Mouse (Mus musculus): ENCODE results near the gene Kdm4b. TPM values are rescaled to one million over a fixed set of nuclear protein-coding genes. Genes with fewer than 3 reads are reported as not detected.

The Kdm4b gene
- polyA plus RNA-seq, 1 experiment: 11.5 TPM

- TF ChIP-seq CTCF (IDR thresholded peaks at IDR 0.05; ENCODE audit: low read depth, low read length) (no peak), POLR2A (IDR thresholded peaks at IDR 0.05; ENCODE audit: insufficient read depth, low read length) (no peak), EP300 (IDR thresholded peaks at IDR 0.05; ENCODE audit: insufficient read depth, low read depth, low read length) (no peak)
- Histone ChIP-seq H3K9ac (ENCODE audit: low read depth, poor library complexity, severe bottlenecking) (no peak overlapping the region), H3K27me3 (ENCODE audit: control insufficient read depth, insufficient read depth, low read length, poor library complexity, severe bottlenecking) (no peaks in the 10 kb centered on the region), H3K36me3 (ENCODE audit: control insufficient read depth, insufficient read depth, low read length, poor library complexity, severe bottlenecking) (no peaks in the 10 kb centered on the region), H3K27ac (ENCODE audit: insufficient read depth, low read length) (no peak overlapping the region), H3K4me3 (ENCODE audit: low read depth, low read length) (no peak overlapping the region), H3K4me1 (ENCODE audit: control insufficient read depth, insufficient read depth, low read length) (no peaks in the 10 kb centered on the region), H3K9me3 (replicated peaks; ENCODE audit: control insufficient read depth, insufficient read depth, low read length, poor library complexity, severe bottlenecking) (no peaks in the 10 kb centered on the region)
Observed at GRCm38 (mm10) chr17:56393889-56394288, 68.0 kb downstream of the Kdm4b start.

- no peaks in the 10 kb centered on the region for H3K4me1 ChIP-seq (ENCODE audit: control insufficient read depth, insufficient read depth, low read length)
- TF ChIP-seq EP300 (IDR thresholded peaks at IDR 0.05; ENCODE audit: insufficient read depth, low read depth, low read length) (no peak), CTCF (IDR thresholded peaks at IDR 0.05; ENCODE audit: low read depth, low read length) (no peak), POLR2A (IDR thresholded peaks at IDR 0.05; ENCODE audit: insufficient read depth, low read length) (no peak)
- no peak overlapping the region for H3K27ac ChIP-seq (ENCODE audit: insufficient read depth, low read length)
- no peak overlapping the region for H3K4me3 ChIP-seq (ENCODE audit: low read depth, low read length)
- no peaks in the 10 kb centered on the region for H3K27me3 ChIP-seq (ENCODE audit: control insufficient read depth, insufficient read depth, low read length, poor library complexity, severe bottlenecking)
- H3K9me3 ChIP-seq (replicated peaks; ENCODE audit: control insufficient read depth, insufficient read depth, low read length, poor library complexity, severe bottlenecking): no peaks in the 10 kb centered on the region
- no peak overlapping the region for H3K9ac ChIP-seq (ENCODE audit: low read depth, poor library complexity, severe bottlenecking)
- H3K36me3 ChIP-seq (ENCODE audit: control insufficient read depth, insufficient read depth, low read length, poor library complexity, severe bottlenecking): no peaks in the 10 kb centered on the region
Observed at GRCm38 (mm10) chr17:56396051-56396450, 70.2 kb downstream of the Kdm4b start.

- no peaks in the 10 kb centered on the region for H3K4me1 ChIP-seq (ENCODE audit: control insufficient read depth, insufficient read depth, low read length)
- H3K27ac ChIP-seq (ENCODE audit: insufficient read depth, low read length): no peak overlapping the region
- TF ChIP-seq CTCF (IDR thresholded peaks at IDR 0.05; ENCODE audit: low read depth, low read length): no peak
- no peak for TF ChIP-seq EP300 (IDR thresholded peaks at IDR 0.05; ENCODE audit: insufficient read depth, low read depth, low read length)
- no peak for TF ChIP-seq POLR2A (IDR thresholded peaks at IDR 0.05; ENCODE audit: insufficient read depth, low read length)
- no peak overlapping the region for H3K9ac ChIP-seq (ENCODE audit: low read depth, poor library complexity, severe bottlenecking)
- H3K9me3 ChIP-seq (replicated peaks; ENCODE audit: control insufficient read depth, insufficient read depth, low read length, poor library complexity, severe bottlenecking): no peaks in the 10 kb centered on the region
- H3K27me3 ChIP-seq (ENCODE audit: control insufficient read depth, insufficient read depth, low read length, poor library complexity, severe bottlenecking): no peaks in the 10 kb centered on the region
- no peak overlapping the region for H3K4me3 ChIP-seq (ENCODE audit: low read depth, low read length)
- H3K36me3 ChIP-seq (ENCODE audit: control insufficient read depth, insufficient read depth, low read length, poor library complexity, severe bottlenecking): no peaks in the 10 kb centered on the region
Observed at GRCm38 (mm10) chr17:56400221-56400620, 74.4 kb downstream of the Kdm4b start.

- Histone ChIP-seq H3K27ac (ENCODE audit: insufficient read depth, low read length) (no peak overlapping the region), H3K4me3 (ENCODE audit: low read depth, low read length) (no peak overlapping the region), H3K4me1 (ENCODE audit: control insufficient read depth, insufficient read depth, low read length) (no peaks in the 10 kb centered on the region), H3K36me3 (ENCODE audit: control insufficient read depth, insufficient read depth, low read length, poor library complexity, severe bottlenecking) (no peaks in the 10 kb centered on the region), H3K9me3 (replicated peaks; ENCODE audit: control insufficient read depth, insufficient read depth, low read length, poor library complexity, severe bottlenecking) (no peaks in the 10 kb centered on the region), H3K27me3 (ENCODE audit: control insufficient read depth, insufficient read depth, low read length, poor library complexity, severe bottlenecking) (no peaks in the 10 kb centered on the region), H3K9ac (ENCODE audit: low read depth, poor library complexity, severe bottlenecking) (no peak overlapping the region)
- TF ChIP-seq EP300 (IDR thresholded peaks at IDR 0.05; ENCODE audit: insufficient read depth, low read depth, low read length): no peak
- no peak for TF ChIP-seq POLR2A (IDR thresholded peaks at IDR 0.05; ENCODE audit: insufficient read depth, low read length)
- TF ChIP-seq CTCF (IDR thresholded peaks at IDR 0.05; ENCODE audit: low read depth, low read length): no peak
Observed at GRCm38 (mm10) chr17:56401051-56401521, 75.2 kb downstream of the Kdm4b start.

GRCm38 (mm10) chr17:56405341-56405740 is 79.5 kb downstream of the Kdm4b start:
- no peak overlapping the region for H3K27ac ChIP-seq (ENCODE audit: insufficient read depth, low read length)
- no peaks in the 10 kb centered on the region for H3K27me3 ChIP-seq (ENCODE audit: control insufficient read depth, insufficient read depth, low read length, poor library complexity, severe bottlenecking)
- no peak for TF ChIP-seq POLR2A (IDR thresholded peaks at IDR 0.05; ENCODE audit: insufficient read depth, low read length)
- no peak for TF ChIP-seq EP300 (IDR thresholded peaks at IDR 0.05; ENCODE audit: insufficient read depth, low read depth, low read length)
- TF ChIP-seq CTCF (IDR thresholded peaks at IDR 0.05; ENCODE audit: low read depth, low read length): no peak
- no peaks in the 10 kb centered on the region for H3K4me1 ChIP-seq (ENCODE audit: control insufficient read depth, insufficient read depth, low read length)
- no peak overlapping the region for H3K4me3 ChIP-seq (ENCODE audit: low read depth, low read length)
- H3K9me3 ChIP-seq (replicated peaks; ENCODE audit: control insufficient read depth, insufficient read depth, low read length, poor library complexity, severe bottlenecking): no peaks in the 10 kb centered on the region
- H3K9ac ChIP-seq (ENCODE audit: low read depth, poor library complexity, severe bottlenecking): no peak overlapping the region
- H3K36me3 ChIP-seq (ENCODE audit: control insufficient read depth, insufficient read depth, low read length, poor library complexity, severe bottlenecking): no peaks in the 10 kb centered on the region

GRCm38 (mm10) chr17:56405856-56406840 is 80.3 kb downstream of the Kdm4b start:
- Histone ChIP-seq H3K9ac (ENCODE audit: low read depth, poor library complexity, severe bottlenecking) (no peak overlapping the region), H3K4me1 (ENCODE audit: control insufficient read depth, insufficient read depth, low read length) (no peaks in the 10 kb centered on the region), H3K27me3 (ENCODE audit: control insufficient read depth, insufficient read depth, low read length, poor library complexity, severe bottlenecking) (no peaks in the 10 kb centered on the region), H3K36me3 (ENCODE audit: control insufficient read depth, insufficient read depth, low read length, poor library complexity, severe bottlenecking) (no peaks in the 10 kb centered on the region), H3K9me3 (replicated peaks; ENCODE audit: control insufficient read depth, insufficient read depth, low read length, poor library complexity, severe bottlenecking) (no peaks in the 10 kb centered on the region), H3K27ac (ENCODE audit: insufficient read depth, low read length) (no peak overlapping the region), H3K4me3 (ENCODE audit: low read depth, low read length) (no peak overlapping the region)
- TF ChIP-seq POLR2A (IDR thresholded peaks at IDR 0.05; ENCODE audit: insufficient read depth, low read length) (no peak), EP300 (IDR thresholded peaks at IDR 0.05; ENCODE audit: insufficient read depth, low read depth, low read length) (no peak), CTCF (IDR thresholded peaks at IDR 0.05; ENCODE audit: low read depth, low read length) (no peak)

Data from ES-Bruce4 (cell line).